Mouse (Mus musculus) cerebellum, adult 2 months (tissue): ENCODE results near the gene Vamp1.

ENCODE experiments used
- CTCF ChIP-seq: fragments of 200-500 bp; IDR thresholded peaks from 2 replicates; pipeline ENCODE4 v1.5.1; 2011; ENCODE audit warnings: low read depth, mild to moderate bottlenecking, control low read depth, low read length, moderate library complexity, borderline replicate concordance; ENCODE audit not compliant: insufficient read depth
- POLR2A ChIP-seq: fragments of 200-500 bp; IDR thresholded peaks from 2 replicates; pipeline ENCODE4 v1.6.1; 2011; ENCODE audit warnings: low read length, control low read depth, borderline replicate concordance; ENCODE audit not compliant: insufficient read depth

- TF ChIP-seq CTCF (no peak), POLR2A (peak; percentile 52; the same call in 1 of the 2 replicates)
These were observed 49.1 kb upstream of the Vamp1 start, which contains the start of gene Gapdh for GRCm38 (mm10) chr6:125166051-125166751.
